Mouse (Mus musculus): ENCODE results near the gene Trip6. TPM values are rescaled to one million over a fixed set of nuclear protein-coding genes. Genes with fewer than 3 reads are reported as not detected.

Gene Trip6
- total RNA-seq, 1 experiment = 22.7 TPM

DNA sequence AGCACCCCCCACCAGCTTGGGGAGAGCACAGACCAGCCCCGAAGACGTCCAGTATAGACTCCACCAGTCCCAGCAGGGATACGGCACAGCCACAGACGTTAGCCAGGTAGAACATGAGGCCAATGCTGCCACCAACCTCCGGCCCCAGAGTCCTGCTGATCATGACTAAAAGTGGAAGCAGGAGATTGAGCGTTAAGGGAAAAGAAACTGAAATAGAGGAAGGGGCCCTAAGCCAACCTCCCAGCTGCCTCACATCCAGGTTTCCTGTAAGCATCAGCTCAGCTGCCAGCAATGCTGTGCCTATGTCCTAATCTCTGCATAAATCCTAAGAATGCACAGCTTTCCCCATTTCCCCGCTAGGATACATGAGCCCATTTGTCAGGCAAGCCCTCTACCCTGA, 16.7 kb upstream of the Trip6 start:
- Histone ChIP-seq H3K36me3 (ENCODE audit: control insufficient read depth, insufficient read depth, low read length, poor library complexity, severe bottlenecking) (peaks cover 2% of the 10 kb centered on the region; the same call in 1 of the 2 replicates), H3K9me3 (ENCODE audit: control insufficient read depth, insufficient read depth, low read depth, low read length) (no peaks in the 10 kb centered on the region), H3K27ac (ENCODE audit: insufficient read depth, low read depth, low read length, poor library complexity, severe bottlenecking) (no peak overlapping the region), H3K9ac (ENCODE audit: insufficient read depth, low read depth, low read length, poor library complexity, severe bottlenecking) (no peak overlapping the region), H3K4me3 (ENCODE audit: insufficient read depth in 1 of 2, low read depth in 1 of 2, low read length in 2 of 2, poor library complexity in 1 of 2, severe bottlenecking in 1 of 2) (no peak overlapping the region), H3K4me1 (ENCODE audit: control insufficient read depth in 2 of 2, insufficient read depth in 2 of 2, low read length in 2 of 2, poor library complexity in 1 of 2) (peaks cover 8 to 9% of the 10 kb centered on the region in 2 experiments)
- in situ Hi-C loops (cut with MboI; ENCODE audit: low sequenced_read_pairs in 2 of 2, unreplicated experiment in 2 of 2) = no loop called here
- DNase-seq (ENCODE audit: low read depth, low spot score) = no peak
- TF ChIP-seq HCFC1 (IDR thresholded peaks at IDR 0.05; ENCODE audit: borderline replicate concordance, insufficient read depth, low read length) (no peak), MAFK (IDR thresholded peaks at IDR 0.05; ENCODE audit: insufficient read depth, low read depth, low read length) (no peak), ZNF384 (IDR thresholded peaks at IDR 0.05; ENCODE audit: low read depth, low read length) (no peak), CHD2 (IDR thresholded peaks at IDR 0.05; ENCODE audit: low read depth, low read length) (no peak), ZC3H11A (IDR thresholded peaks at IDR 0.05; ENCODE audit: borderline replicate concordance, low read depth, low read length) (no peak)

DNA sequence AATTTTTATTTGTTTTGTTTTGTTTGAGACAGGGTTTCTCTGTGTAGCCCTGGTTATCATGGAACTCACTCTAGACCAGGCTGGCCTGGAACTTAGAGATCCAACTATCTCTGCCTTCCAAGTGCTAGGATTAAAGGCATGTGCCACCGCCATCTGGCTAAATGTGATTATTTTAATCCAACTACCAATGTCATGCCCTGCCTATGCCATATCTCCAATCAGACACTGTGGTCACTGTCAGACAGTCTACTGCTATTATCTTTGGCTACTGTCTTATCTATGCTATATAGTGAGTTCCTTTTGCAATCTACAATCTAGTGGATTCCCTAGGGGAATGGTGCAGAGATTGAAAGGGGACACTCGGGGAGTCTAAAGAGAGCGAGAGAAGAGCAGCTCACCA, 6.8 kb upstream of the Trip6 start:
- Histone ChIP-seq H3K4me1 (ENCODE audit: control insufficient read depth in 2 of 2, insufficient read depth in 2 of 2, low read length in 2 of 2, poor library complexity in 1 of 2) (peaks cover 0 to 4% of the 10 kb centered on the region in 2 experiments; a peak in 2 of 4 replicates), H3K36me3 (ENCODE audit: control insufficient read depth, insufficient read depth, low read length, poor library complexity, severe bottlenecking) (peaks cover 11% of the 10 kb centered on the region), H3K27ac (ENCODE audit: insufficient read depth, low read depth, low read length, poor library complexity, severe bottlenecking) (no peak overlapping the region), H3K4me3 (ENCODE audit: insufficient read depth in 1 of 2, low read depth in 1 of 2, low read length in 2 of 2, poor library complexity in 1 of 2, severe bottlenecking in 1 of 2) (no peak overlapping the region), H3K9ac (ENCODE audit: insufficient read depth, low read depth, low read length, poor library complexity, severe bottlenecking) (no peak overlapping the region), H3K9me3 (ENCODE audit: control insufficient read depth, insufficient read depth, low read depth, low read length) (no peaks in the 10 kb centered on the region)
- TF ChIP-seq ZC3H11A (IDR thresholded peaks at IDR 0.05; ENCODE audit: borderline replicate concordance, low read depth, low read length) (no peak), CHD2 (IDR thresholded peaks at IDR 0.05; ENCODE audit: low read depth, low read length) (no peak), MAFK (IDR thresholded peaks at IDR 0.05; ENCODE audit: insufficient read depth, low read depth, low read length) (no peak), HCFC1 (IDR thresholded peaks at IDR 0.05; ENCODE audit: borderline replicate concordance, insufficient read depth, low read length) (no peak), ZNF384 (IDR thresholded peaks at IDR 0.05; ENCODE audit: low read depth, low read length) (no peak)
- in situ Hi-C loops (cut with MboI; ENCODE audit: low sequenced_read_pairs in 2 of 2, unreplicated experiment in 2 of 2) = no loop called here
- no peak for DNase-seq (ENCODE audit: low read depth, low spot score)

DNA sequence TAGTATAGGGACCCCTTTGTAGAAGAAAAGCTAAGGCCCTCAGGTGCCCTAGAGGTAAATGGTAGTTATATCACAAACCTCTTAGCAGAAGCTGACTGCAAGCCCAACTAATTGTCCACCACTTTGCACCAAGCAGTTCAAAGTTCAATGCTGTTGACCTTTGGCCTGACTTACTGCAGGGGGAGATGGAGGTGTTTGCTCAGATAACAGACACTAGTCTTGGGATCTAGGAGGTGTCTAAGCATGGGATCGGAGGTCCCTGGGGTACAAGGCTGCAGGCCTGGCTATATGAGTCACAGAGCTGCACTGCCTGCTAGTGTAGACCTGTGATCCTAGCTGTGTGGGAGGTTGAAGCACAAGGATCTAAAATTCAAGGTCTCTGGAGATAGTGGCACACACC, 4.4 kb upstream of the Trip6 start:
- in situ Hi-C loops (cut with MboI; ENCODE audit: low sequenced_read_pairs in 2 of 2, unreplicated experiment in 2 of 2) = no loop called here
- TF ChIP-seq ZNF384 (IDR thresholded peaks at IDR 0.05; ENCODE audit: low read depth, low read length) = no peak
- TF ChIP-seq CHD2 (IDR thresholded peaks at IDR 0.05; ENCODE audit: low read depth, low read length) = no peak
- TF ChIP-seq HCFC1 (IDR thresholded peaks at IDR 0.05; ENCODE audit: borderline replicate concordance, insufficient read depth, low read length) = no peak
- no peak for TF ChIP-seq ZC3H11A (IDR thresholded peaks at IDR 0.05; ENCODE audit: borderline replicate concordance, low read depth, low read length)
- TF ChIP-seq MAFK (IDR thresholded peaks at IDR 0.05; ENCODE audit: insufficient read depth, low read depth, low read length) = no peak
- Histone ChIP-seq H3K27ac (ENCODE audit: insufficient read depth, low read depth, low read length, poor library complexity, severe bottlenecking) (no peak overlapping the region), H3K9ac (ENCODE audit: insufficient read depth, low read depth, low read length, poor library complexity, severe bottlenecking) (no peak overlapping the region), H3K4me1 (ENCODE audit: control insufficient read depth in 2 of 2, insufficient read depth in 2 of 2, low read length in 2 of 2, poor library complexity in 1 of 2) (peaks cover 0 to 16% of the 10 kb centered on the region in 2 experiments; a peak in 2 of 4 replicates), H3K36me3 (ENCODE audit: control insufficient read depth, insufficient read depth, low read length, poor library complexity, severe bottlenecking) (peaks cover 5% of the 10 kb centered on the region; the same call in 1 of the 2 replicates), H3K4me3 (ENCODE audit: insufficient read depth in 1 of 2, low read depth in 1 of 2, low read length in 2 of 2, poor library complexity in 1 of 2, severe bottlenecking in 1 of 2) (no peak overlapping the region), H3K9me3 (ENCODE audit: control insufficient read depth, insufficient read depth, low read depth, low read length) (no peaks in the 10 kb centered on the region)
- no peak for DNase-seq (ENCODE audit: low read depth, low spot score)

DNA sequence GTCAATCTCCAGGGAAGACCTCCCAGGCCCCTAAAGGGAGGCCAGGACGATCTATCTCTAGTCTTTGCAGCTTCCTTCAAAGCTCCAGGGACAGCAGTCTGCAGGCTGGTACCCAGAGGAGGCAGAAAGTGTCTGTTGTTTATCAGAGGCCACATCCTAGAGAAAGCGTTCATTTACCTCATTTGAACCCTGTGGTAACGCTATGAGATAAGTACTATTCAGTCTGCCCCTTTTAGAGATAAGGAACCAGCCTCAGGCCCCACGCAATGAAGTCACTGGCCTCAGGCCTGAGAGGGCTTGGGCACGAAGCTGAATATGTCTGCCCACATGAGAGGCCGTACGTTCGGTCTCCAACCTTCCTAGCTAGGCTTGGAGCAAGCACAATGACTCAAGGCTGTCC, 3.2 kb upstream of the Trip6 start:
- no peak for DNase-seq (ENCODE audit: low read depth, low spot score)
- Histone ChIP-seq H3K9ac (ENCODE audit: insufficient read depth, low read depth, low read length, poor library complexity, severe bottlenecking) (no peak overlapping the region), H3K4me3 (ENCODE audit: insufficient read depth in 1 of 2, low read depth in 1 of 2, low read length in 2 of 2, poor library complexity in 1 of 2, severe bottlenecking in 1 of 2) (no peak overlapping the region), H3K4me1 (ENCODE audit: control insufficient read depth in 2 of 2, insufficient read depth in 2 of 2, low read length in 2 of 2, poor library complexity in 1 of 2) (peaks cover 0 to 18% of the 10 kb centered on the region in 2 experiments; a peak in 2 of 4 replicates), H3K27ac (ENCODE audit: insufficient read depth, low read depth, low read length, poor library complexity, severe bottlenecking) (no peak overlapping the region), H3K36me3 (ENCODE audit: control insufficient read depth, insufficient read depth, low read length, poor library complexity, severe bottlenecking) (peaks cover 6% of the 10 kb centered on the region; the same call in 1 of the 2 replicates), H3K9me3 (ENCODE audit: control insufficient read depth, insufficient read depth, low read depth, low read length) (no peaks in the 10 kb centered on the region)
- no peak for TF ChIP-seq HCFC1 (IDR thresholded peaks at IDR 0.05; ENCODE audit: borderline replicate concordance, insufficient read depth, low read length)
- no peak for TF ChIP-seq ZNF384 (IDR thresholded peaks at IDR 0.05; ENCODE audit: low read depth, low read length)
- TF ChIP-seq ZC3H11A (IDR thresholded peaks at IDR 0.05; ENCODE audit: borderline replicate concordance, low read depth, low read length) = no peak
- no peak for TF ChIP-seq MAFK (IDR thresholded peaks at IDR 0.05; ENCODE audit: insufficient read depth, low read depth, low read length)
- TF ChIP-seq CHD2 (IDR thresholded peaks at IDR 0.05; ENCODE audit: low read depth, low read length) = no peak
- in situ Hi-C loops (cut with MboI; ENCODE audit: low sequenced_read_pairs in 2 of 2, unreplicated experiment in 2 of 2) = no loop called here

All from ES-E14 (cell line).